Mouse (Mus musculus): ENCODE measurements around the gene Spred3. TPM values are rescaled to one million over a fixed set of nuclear protein-coding genes. Genes with fewer than 3 reads are reported as not detected.
"Not testable (repeated sequence)": the region's sequence is repeated elsewhere in the genome, so short reads cannot be mapped to it uniquely, and the experiment has no call there.

Spred3 gene
- total RNA-seq, 2 experiments from 2014 or later: 0.44 to 0.89 TPM

DNA sequence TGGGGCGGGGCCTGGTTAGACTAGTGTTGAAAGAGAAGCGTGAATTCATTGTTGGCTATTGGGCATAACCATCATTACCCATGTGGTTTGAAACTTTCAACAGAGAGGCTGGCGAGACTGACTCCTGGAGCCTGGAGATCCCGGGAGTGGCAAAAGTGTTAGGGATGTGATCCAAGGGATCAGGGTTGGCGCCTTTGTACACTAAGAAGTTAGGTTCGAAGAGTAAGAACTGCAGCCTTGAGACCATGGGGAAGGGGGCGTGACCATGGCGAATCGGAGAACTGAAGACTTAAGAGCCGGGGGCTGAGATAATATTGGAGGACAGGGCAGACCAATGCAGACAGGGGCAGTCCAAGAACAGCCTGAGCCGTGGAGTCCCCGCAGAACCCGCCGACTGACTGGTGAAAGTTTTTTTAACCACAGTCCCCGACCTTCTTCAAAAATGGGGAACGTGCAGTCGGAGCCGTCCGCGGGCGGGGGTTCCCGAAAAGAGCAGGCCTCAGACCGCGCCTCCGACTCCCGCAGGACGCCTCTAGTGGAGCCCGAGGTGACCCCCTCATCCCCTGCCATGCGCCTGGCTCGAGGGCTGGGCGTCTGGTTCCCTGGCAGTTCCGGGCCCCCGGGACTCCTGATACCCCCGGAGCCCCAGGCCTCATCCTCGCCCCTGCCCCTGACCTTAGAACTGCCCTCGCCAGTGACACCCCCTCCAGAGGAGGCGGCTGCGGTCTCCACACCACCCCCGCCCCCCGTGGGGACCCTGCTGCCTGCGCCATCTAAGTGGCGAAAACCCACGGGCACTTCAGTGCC lies 747 bp upstream of the Spred3 start:
- intact Hi-C loops (cut with DNase I): loop anchor here (10.0 kb wide), 2 partner anchors 354 to 406 kb away; partner anchors contain the start of genes Nfkbib and Sirt2
- peak in 1 of 2 experiments; percentile 24 for DNase-seq

DNA sequence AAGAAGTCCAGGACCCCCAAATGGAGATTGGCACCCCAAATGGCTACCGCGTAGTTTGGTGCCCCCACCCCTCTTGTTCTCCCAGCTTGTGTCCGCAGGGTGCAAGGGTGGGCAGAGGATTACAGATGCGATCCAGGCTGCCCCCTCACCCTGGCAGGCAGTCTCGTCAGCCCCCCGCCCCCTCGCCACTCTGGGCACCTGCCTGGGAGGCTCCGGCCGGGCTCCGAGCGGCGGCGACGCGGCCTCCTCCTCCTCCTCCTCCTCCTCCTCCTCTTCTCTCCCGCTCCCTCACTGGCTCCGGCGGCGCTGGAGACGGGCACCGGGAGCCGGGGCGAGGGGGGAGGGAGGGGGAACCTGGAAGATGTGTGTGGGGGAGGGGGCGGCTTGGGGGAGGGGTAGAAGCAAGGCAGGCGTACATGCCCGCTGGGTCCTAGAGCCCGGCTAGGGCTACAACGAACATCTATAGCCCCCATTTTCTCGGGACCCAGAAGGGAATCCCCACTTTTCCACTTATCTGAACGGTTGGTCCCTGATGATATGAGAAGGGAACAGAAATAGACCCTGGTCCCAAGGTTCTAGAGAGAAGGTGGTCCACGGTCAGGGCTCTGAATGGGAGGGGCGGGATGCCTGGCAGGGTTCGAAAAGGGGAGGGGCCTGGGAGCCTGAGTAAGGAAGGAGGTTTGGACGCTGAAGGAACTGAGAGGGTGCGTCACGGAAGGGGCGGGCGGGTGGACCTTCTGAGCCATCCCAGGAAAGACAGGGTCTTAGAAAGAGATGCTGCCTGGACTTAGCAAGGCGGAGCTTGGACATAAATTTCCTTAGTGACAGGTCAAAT lies 763 bp downstream of the Spred3 start:
- DNase-seq: peak; percentile 77
- intact Hi-C loops (cut with DNase I): loop anchor here (10.0 kb wide), 2 partner anchors 355 to 405 kb away; partner anchors contain the start of genes Nfkbib and Sirt2

DNA sequence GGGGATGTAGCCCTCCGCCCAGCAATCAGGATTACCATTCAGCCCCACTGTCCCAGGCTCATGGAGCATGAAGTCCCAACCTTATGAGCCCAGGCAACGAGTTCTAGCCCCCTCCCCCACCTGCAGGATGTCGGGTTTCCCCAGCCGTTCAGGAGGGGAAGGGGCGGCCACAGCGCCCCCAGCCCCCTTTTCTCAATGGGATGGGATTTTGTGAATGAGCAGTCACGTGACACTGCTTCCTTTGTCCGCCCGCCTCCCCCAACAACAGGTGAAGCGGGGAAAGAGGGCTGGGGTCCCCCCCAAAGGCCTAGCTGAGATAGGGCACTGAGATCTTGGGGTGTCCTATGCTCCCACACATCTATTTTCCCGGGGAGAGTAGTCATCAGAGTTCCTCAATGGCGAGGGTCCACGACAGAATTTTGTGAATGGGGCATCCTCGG lies 1.4 kb downstream of the Spred3 start:
- DNase-seq: no peak
- intact Hi-C loops (cut with DNase I): no loop called here

DNA sequence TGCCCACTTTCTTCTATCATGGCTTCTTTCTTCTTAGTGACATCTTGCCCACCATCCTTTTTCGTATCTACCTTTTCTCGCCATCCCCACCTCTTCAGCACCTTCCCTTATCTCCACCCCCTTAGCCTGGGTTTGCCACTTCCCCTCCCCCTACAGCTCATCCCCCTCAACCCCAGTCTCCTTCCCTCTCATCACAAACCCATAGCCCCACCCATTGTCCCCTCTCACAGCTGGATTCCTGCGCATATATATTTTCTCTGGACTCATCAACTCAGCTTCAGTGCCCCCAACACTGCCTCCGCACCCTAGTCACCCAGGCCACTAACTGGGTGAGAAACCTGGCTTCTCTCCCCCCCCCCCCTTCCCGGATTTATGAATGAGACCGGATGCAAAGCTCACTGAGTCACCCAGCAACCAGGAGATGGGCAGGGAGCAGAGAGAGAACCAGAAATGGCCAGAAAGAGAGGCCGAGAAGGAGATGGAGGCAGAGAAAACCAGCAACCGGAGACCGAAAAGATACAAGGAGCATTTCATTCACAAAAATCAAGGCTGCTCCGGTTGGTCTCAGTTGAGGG lies 2.0 kb downstream of the Spred3 start:
- no peak for DNase-seq
- intact Hi-C loops (cut with DNase I): no loop called here

DNA sequence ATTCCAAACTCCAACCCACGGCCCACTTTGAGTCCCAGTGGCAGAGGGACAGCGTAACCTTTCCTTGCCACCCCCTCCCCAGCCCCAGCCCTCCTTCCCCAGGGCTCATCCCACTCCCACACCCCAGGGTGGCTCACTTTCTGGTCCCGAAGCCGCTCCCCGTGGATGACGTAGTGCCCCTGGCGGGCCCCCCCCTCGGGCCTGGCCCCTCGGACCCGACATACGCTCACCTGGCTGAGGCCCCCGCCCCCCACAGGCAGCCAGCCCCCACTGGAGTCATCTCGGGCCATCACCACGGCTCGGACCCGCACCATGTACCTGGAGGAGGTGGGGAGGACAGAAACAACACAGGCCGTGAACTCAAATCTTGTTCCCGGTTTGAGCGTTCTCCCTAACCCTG lies 2.6 kb downstream of the Spred3 start:
- intact Hi-C loops (cut with DNase I): no loop called here
- no peak for DNase-seq

DNA sequence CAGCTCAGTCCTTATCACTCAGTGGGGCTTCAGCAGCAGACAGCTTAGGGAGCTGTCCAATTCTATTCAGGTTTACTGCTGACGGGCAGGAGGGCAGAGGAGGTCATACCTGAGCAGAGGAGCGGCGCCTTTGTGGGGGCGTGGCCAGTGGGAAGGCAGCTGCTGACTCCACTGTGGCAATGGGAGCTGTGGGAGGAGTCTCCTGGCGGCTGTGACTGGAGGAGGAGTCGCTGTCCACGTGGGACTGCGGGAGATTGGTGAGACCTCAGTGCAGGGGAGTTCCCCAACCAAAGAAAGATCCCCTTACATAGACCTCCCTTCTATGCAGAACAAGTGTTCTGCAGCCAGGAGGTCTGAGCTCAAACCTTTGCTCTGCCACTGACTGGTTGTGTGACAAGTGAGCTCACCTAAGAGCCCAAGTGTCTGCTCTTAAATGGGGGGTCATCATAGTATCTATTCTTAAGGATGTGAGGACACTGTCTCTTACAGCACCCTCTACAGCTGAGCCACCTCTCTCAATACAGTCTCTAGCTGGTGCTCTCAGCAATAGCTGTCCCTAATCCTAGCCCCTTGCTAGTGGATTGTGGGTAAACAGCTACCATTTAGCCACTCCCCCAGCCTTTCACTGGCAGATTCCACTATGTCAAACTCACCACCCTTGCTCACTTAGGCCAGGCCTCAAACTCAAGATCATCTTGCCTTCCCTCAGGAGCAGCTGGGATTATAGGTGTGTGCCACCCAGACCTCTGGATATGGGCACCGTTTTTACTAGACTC lies 7.3 kb downstream of the Spred3 start:
- no peak for DNase-seq
- intact Hi-C loops (cut with DNase I): no loop called here

DNA sequence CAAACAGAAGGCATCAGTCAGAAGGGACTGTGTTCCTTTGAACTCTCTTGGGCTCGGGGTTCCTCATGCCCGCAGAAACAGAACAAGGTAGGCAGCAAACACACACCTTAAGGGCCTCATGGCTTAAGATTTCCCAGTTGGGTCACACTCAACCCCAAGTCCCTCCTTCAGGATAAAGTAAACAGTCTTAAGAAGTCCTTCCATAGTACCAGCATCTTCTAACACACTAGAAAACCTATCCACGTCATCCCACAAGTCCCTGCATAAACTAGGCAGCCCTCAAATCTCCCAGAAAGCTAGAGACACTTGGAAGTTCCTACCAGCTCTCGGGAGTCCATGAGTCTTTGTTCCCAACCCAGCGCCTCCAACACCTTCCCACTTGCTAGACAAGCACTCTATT lies 7.9 kb downstream of the Spred3 start:
- no peak for DNase-seq

DNA sequence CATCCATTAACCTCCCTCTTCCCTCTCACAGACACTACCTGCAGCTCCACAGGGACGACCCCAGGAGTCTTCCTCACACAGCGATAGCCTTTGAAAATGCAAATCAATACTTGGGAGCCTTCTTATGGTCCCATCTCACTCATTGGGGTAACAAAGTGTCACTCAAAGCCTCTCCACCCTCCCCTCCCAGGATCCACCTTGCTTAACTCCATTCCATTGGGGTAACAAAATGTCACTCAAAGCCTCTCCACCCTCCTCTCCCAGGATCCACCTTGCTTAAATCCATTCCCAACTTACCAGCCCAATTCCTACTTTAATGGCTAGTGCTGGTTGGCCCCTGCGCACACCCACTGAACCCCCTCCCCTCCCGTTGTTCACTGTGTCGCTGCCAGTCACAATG lies 11.9 kb downstream of the Spred3 start:
- intact Hi-C loops (cut with DNase I): loop anchor here (2.0 kb wide), 1 partner anchor 19 kb away; no protein-coding TSS in a partner anchor
- no peak for DNase-seq

More for the DNA sequence above, 7.9 kb downstream of the Spred3 start:
- intact Hi-C loops (cut with DNase I): no loop called here

DNA sequence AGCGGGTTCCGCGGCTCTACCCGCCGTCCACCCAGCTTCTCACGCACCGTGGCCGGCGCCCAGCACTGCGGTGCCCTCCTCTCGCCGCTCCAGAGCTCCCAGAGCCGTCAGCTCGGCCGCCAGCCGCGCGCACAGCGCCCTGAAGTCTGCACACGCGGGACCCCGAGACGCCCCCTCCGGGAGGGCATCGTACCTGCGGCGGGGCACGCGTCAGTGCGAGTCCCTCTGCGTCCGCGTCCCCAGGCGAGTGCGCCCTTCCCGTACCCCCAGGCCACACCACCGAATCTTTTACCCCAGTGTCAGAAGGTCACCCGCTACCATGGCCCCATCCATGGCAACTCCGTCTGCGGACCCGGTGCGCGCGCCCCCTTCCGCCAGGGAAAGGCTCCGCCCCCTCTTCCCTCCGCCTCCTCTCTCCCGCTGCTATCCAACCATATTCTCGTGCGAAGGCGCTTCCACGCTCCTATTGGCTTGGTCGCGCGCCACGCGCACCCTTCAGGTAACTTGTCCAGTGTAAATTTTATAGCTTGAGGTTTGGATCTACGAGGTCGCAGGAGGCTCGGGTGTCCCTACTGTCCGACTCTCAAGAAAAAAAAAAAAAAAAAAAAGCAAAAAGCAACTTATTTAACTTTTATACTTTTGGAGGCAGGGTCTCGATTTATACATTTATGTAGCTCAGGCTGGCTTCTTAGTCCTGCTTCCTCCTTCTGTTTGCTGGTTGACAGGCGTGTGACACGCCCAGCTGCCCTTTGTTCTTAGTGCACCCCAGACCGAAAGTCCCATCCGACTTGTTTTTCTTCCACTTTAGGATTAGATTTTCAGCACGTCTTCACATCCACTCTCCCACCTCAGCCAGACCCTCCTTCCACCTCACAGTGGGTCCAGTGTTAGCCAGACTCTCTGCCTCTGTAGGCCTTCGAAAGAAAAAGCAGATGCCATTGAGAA lies 14.1 kb downstream of the Spred3 start, which contains the start of gene Fam98c:
Gene Fam98c (minus strand): TSS at position 397 of the 945 bp plus-strand sequence.
- intact Hi-C loops (cut with DNase I): no loop called here
- peak; percentile 83 for DNase-seq

DNA sequence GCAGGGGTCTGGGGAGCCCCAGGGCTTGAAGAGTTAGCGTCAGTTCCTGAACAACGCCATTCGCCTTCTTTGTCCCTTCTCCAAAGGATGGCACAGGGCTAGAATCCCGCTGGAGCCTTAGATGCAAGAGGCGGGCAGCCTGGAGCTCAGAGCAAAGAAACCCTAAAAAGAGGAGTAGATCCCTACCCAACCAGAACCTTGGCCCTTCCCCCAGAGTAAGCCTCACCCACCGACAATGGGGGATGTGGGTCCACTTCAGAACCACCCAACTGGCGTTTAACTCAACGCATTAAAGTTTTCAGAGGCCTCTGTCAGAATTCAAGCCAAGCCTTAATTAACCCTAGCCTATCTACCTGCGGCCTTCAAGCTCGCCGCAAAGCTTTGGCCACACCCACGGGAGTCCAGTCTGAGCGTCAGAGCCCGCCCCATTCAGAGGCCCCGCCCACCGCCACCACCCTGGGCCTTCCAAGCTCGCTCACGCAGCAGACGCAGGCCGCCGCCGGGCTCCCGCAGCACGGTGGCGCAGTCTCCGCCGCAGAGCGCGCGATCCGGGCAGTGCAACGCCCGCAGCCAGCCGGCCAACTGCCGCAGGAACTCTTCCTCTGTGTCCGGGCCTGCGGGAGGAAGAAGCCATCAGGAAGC lies 14.9 kb downstream of the Spred3 start:
- DNase-seq: peak; percentile 87 to 88
- intact Hi-C loops (cut with DNase I): no loop called here

DNA sequence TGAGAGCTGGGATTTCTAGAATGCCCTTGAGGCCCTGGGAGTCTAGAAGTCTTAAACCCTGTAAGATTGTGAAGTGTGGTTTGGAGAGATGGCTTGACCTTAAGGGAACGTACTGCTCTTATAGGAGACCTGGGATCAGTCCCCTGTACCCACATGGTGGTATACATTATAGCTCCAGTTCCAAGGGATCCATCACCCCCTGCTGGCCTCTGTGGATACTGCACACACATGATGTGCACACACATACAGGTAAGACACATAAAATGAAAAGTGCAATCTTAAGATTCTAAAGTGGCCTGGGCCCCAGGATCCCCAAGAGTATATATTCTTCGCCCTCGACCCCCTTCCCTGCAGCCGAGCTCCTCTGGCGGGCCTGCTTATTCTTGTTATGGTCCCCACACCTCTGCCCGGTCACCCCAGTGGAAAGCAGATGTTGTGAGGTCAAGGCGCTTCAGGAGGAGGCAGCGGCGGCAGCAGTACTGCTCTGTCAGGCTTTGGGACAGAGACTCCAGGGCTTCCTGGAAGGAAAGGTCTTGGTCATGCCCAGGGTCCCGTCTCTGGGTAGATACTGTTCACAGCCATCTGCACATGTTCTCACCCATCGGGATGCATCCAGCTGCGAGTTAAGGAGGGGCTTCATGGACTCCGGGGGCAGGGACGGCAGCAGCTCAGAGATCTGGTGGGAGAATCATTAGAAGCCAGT lies 16.0 kb downstream of the Spred3 start:
- no peak for DNase-seq
- intact Hi-C loops (cut with DNase I): no loop called here

DNA sequence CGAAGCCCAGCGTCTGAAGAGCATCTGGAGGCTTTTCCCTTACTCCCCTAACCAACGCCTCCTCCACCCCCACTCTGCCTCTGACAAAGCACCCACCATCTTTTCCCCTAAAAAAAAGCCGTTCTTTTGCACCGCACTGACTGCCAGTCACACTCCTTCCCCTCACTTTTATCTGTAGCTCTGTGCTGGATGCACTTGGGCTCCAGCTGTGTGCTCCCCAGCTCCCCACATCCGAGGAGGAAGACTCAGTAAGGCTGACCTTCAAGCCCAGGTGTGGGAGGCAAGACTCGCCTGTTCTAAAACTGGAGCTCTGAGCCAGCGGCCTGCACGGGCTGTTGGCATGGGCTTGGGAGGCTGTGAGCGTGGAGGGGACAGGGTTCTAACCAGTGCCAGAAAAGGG lies 18.7 kb downstream of the Spred3 start:
- DNase-seq: no peak
- intact Hi-C loops (cut with DNase I): no loop called here

DNA sequence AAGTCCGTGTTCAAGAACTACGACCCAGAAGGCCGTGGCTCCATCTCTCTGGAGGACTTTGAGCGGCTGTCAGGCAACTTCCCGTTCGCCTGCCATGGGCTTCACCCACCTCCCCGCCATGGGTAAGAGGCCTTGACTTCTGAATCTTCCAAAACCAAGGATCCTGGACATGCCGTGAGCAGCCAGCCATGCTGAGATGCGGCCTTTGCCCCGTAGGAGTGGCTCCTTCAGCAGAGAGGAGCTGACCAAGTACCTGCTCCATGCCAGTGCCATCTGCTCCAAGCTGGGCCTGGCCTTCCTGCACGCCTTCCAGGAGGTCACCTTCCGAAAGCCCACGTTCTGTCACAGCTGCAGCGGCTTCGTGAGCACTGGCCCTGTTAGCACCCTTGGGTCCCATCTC lies 21.4 kb downstream of the Spred3 start:
- intact Hi-C loops (cut with DNase I): no loop called here

DNA sequence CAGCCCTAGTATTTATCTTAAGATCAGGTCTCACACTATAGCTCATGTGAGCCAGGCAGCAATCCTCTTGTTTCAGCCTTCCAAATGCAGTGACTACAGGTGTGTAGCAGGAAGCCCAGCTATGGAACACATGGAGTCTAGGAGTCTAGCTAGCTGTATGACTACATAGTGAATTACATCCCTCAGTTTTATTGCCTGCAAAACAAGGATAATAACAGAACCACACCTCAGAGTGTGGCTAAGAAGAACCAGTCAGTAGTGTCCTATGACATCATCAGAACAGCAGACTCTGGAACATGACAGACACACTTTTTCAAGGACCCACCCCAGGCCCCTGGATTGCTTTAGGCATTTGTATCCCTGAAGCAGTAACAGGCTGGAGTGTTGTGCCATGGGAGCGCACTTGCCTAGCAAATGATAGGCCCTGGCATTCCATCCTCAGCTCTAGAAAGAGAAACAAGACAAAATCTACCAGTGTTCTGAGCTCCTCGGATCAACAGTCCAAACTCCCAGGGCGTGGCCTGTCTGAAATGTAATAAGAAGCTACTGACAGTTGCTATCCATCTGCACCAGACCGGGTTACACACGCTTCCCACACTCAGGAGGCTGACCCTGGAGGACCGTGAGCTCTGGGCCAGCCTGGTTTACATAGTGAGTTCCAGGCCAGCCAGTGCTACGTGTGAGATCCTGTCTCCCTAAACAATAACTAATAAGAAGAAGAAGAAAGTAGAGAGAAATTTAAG lies 23.4 kb downstream of the Spred3 start:
- no peak for DNase-seq
- intact Hi-C loops (cut with DNase I): no loop called here

More for the DNA sequence above, 21.4 kb downstream of the Spred3 start:
- no peak for DNase-seq

DNA sequence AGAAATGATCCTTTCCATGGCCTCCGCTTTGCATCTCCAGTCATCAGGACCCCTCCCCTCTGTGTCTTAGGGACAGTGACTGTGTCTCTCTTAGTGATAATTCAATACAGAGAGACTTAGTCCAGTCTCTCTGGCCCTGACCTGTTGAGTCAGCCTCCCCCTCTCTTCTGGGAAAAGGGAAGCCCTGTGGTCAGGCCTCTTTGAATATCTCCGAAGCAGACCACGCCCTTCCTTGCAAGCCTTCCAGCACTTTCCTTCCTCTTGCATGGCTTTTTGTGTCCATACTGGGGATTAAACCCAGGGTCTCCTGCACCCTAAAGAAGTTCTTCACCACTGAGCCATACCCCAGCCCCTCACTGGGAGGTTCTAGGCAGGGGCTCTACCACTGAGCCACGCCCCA lies 26.2 kb downstream of the Spred3 start:
- DNase-seq: no peak
- intact Hi-C loops (cut with DNase I): no loop called here

DNA sequence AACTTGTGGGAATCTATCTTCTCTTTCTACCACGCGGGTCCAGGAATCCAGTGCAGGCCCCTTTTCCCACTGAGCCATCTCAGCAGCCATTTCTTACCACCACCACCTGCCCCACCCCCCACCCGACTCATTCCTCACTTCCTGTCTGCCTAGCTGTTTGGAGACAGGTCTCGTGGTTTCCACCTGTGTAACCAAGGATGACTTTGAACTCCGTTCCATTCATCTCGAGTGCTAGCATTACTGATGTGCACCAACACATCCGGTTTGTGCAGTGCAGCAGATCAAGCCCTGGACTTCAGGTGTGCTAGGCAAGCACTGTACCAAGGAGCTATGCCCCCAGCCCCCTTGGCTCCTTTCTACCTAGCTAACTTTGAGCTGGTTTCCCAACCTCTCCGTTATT lies 28.8 kb downstream of the Spred3 start:
- intact Hi-C loops (cut with DNase I): no loop called here
- no peak for DNase-seq

DNA sequence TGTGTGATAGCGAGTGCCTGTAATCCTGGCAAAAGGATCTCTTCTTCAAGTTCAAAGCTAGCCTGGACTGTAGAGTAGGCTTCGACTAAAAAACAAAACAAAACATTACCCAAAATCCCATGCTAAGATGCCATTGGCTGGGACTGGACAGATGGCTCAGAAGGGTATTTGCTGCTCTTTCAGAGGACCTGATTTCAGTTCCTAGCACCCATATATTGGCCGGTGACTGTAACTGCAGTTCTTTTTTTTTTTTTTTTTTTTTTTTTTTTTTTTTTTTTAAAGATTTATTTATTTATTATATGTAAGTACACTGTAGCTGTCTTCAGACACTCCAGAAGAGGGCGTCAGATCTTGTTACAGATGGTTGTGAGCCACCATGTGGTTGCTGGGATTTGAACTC lies 31.0 kb downstream of the Spred3 start:
- intact Hi-C loops (cut with DNase I); DNase-seq: not testable (repeated sequence)

Data from heart, postnatal 36 days (tissue).